Mouse (Mus musculus): Measurements from ENCODE around the gene Ptn. TPM values are rescaled to one million over a fixed set of nuclear protein-coding genes. Genes with fewer than 3 reads are reported as not detected.

Ptn gene
- polyA plus RNA-seq, 1 experiment from 2014 or later = 314 TPM

DNA sequence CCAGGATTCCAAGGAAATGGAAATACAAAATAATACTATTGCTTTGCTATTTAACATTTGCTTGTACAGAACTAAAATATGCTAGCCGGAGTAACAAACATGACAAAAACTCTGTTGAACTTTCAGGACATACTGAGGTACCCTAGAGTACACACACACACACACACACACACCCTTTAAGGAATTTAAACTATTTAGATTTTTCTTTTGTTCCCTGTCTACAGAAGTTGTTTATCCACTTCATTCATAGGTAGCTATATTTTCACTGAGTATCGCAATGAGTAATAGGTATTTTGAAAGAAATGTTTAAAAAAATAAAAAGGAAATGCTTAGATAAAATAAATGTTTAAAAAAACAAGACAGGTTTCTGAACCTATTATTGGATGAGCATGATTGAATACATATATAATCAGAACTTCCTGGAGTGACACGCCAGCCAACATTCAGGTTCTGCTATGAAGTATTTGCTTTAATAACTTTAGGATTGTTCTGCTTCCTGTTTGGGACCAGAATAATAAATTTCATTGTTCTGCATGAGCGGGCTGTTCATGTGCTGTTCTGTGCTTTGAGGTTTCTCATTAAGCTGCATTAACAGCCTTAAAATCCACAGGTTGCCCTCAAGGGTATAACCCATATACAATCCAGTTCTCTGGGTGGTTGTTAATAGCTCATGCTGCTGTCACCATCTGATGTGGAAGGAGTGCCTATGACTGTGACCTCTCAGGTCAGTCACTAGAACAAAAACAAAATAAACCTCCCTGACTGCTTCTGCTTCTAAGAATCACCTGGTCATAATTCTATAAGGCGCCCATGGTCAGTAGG, 32.3 kb upstream of the Ptn start:
- WGBS (ENCODE audit: insufficient replicate concordance) = 71% methylated on average over 5 of the region's 5 CpGs
- Histone ChIP-seq H3K4me3 (ENCODE audit: low read depth, low read length) (no peak overlapping the region), H3K36me3 (ENCODE audit: control insufficient read depth, insufficient read depth, low read length) (no peaks in the 10 kb centered on the region), H3K4me1 (ENCODE audit: control insufficient read depth, insufficient read depth, low read length) (peaks cover 6% of the 10 kb centered on the region; the same call in 1 of the 2 replicates), H3K9ac (ENCODE audit: low read depth, low read length) (no peak overlapping the region), H3K9me3 (replicated peaks; ENCODE audit: control insufficient read depth, low read length) (no peaks in the 10 kb centered on the region), H3K4me2 (no peak overlapping the region), H3K27me3 (ENCODE audit: control insufficient read depth, insufficient read depth, low read length) (no peaks in the 10 kb centered on the region), H3K27ac (ENCODE audit: low read depth, low read length) (no peak overlapping the region)
- no peak for ATAC-seq (replicated peaks; ENCODE audit: insufficient number of reproducible peaks, low FRiP score, low TSS enrichment)

DNA sequence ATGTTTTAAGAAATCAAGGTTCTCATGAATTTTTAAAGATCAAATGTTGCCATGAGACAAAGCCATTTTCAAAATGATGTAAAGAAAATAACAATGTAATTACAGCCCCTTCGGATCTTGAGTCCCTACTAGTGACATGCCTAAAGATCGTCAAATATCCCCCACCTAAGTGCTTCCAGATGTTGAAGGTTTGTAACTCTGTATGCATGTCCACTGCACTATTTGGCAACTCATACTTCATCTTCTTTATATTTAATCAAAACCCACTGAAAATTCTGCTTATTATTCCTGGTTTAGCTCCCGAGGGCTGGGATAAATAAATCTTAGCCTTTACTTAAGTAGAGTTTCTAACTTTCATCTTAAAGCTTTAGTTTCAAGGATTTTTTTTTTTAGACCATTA, 31.7 kb upstream of the Ptn start:
- no peak for ATAC-seq (replicated peaks; ENCODE audit: insufficient number of reproducible peaks, low FRiP score, low TSS enrichment)
- Histone ChIP-seq H3K27ac (ENCODE audit: low read depth, low read length) (no peak overlapping the region), H3K9me3 (replicated peaks; ENCODE audit: control insufficient read depth, low read length) (no peaks in the 10 kb centered on the region), H3K4me3 (ENCODE audit: low read depth, low read length) (no peak overlapping the region), H3K4me1 (ENCODE audit: control insufficient read depth, insufficient read depth, low read length) (peaks cover 6% of the 10 kb centered on the region; the same call in 1 of the 2 replicates), H3K36me3 (ENCODE audit: control insufficient read depth, insufficient read depth, low read length) (no peaks in the 10 kb centered on the region), H3K9ac (ENCODE audit: low read depth, low read length) (no peak overlapping the region), H3K27me3 (ENCODE audit: control insufficient read depth, insufficient read depth, low read length) (no peaks in the 10 kb centered on the region), H3K4me2 (no peak overlapping the region)
- WGBS (ENCODE audit: insufficient replicate concordance) = 60% methylated on average over 3 of the region's 3 CpGs

DNA sequence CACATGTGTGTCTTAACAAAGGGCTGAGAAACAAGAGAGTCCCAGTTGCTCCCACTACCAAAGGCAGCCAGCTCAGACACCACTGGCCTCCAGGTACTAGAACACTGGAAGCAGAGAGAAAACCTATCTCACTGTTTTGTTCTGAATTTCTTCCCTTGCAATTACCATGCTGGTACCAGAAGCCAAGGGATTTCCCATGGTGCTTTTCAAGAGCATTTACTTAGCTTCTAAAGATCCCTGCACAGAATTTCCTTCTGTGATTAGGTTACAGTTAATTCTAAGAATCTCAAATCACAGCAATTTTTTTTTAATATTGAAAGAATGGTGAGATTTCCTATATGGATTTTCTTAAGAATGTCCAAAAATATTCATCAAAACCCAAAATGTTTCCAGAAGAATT, 31.2 kb upstream of the Ptn start:
- no peak for ATAC-seq (replicated peaks; ENCODE audit: insufficient number of reproducible peaks, low FRiP score, low TSS enrichment)
- Histone ChIP-seq H3K9ac (ENCODE audit: low read depth, low read length) (no peak overlapping the region), H3K27me3 (ENCODE audit: control insufficient read depth, insufficient read depth, low read length) (no peaks in the 10 kb centered on the region), H3K27ac (ENCODE audit: low read depth, low read length) (no peak overlapping the region), H3K4me1 (ENCODE audit: control insufficient read depth, insufficient read depth, low read length) (peaks cover 6% of the 10 kb centered on the region; the same call in 1 of the 2 replicates), H3K9me3 (replicated peaks; ENCODE audit: control insufficient read depth, low read length) (no peaks in the 10 kb centered on the region), H3K4me2 (no peak overlapping the region), H3K4me3 (ENCODE audit: low read depth, low read length) (no peak overlapping the region), H3K36me3 (ENCODE audit: control insufficient read depth, insufficient read depth, low read length) (no peaks in the 10 kb centered on the region)

DNA sequence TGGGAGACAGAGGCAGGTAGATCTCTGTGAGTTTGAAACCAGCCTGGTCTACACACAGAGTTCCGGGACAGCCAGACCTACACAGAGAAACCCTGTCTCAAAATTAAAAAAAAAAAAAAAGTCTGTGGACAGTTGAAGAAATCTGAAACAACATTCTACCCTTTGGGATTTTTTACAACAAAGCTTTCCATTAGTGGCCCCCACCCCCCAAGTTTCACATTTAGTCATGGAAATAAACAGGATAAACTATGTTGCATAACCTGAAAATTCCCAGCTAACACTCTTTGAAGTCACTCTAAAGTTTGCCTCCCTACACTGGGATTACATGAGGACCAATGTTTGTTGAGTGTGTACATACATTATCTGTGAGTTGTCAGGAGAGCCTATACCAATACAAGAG, 28.7 kb upstream of the Ptn start:
- no peaks in the 10 kb centered on the region for H3K27me3 ChIP-seq (ENCODE audit: control insufficient read depth, insufficient read depth, low read length)
- no peak overlapping the region for H3K4me3 ChIP-seq (ENCODE audit: low read depth, low read length)
- H3K4me1 ChIP-seq (ENCODE audit: control insufficient read depth, insufficient read depth, low read length) = peaks cover 6% of the 10 kb centered on the region; the same call in 1 of the 2 replicates
- no peak for ATAC-seq (replicated peaks; ENCODE audit: insufficient number of reproducible peaks, low FRiP score, low TSS enrichment)
- WGBS (ENCODE audit: insufficient replicate concordance) = 83% methylated on average over 1 of the region's 1 CpGs
- no peak overlapping the region for H3K4me2 ChIP-seq
- no peaks in the 10 kb centered on the region for H3K36me3 ChIP-seq (ENCODE audit: control insufficient read depth, insufficient read depth, low read length)
- no peak overlapping the region for H3K27ac ChIP-seq (ENCODE audit: low read depth, low read length)
- no peak overlapping the region for H3K9ac ChIP-seq (ENCODE audit: low read depth, low read length)
- H3K9me3 ChIP-seq (replicated peaks; ENCODE audit: control insufficient read depth, low read length) = no peaks in the 10 kb centered on the region

DNA sequence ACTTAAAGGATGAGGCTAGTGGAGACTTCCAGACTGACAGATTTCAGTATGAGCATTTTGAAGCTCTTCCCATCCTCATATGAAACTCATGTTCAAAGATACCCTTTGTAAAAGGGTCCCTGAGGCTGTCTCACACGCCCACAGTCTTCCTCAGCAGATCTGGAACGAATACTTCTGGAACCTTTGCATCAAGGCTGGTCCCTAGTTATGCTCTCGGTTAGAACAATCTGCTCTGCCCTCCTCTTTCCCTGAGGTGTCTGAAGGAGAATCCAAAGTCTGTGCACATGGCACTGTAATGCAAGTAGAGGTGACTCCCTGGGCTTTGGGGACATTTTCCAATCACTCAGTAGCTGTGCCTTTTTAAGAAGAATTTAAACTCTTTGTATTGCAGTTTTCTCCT, 25.3 kb upstream of the Ptn start:
- no peak for ATAC-seq (replicated peaks; ENCODE audit: insufficient number of reproducible peaks, low FRiP score, low TSS enrichment)
- Histone ChIP-seq H3K4me3 (ENCODE audit: low read depth, low read length) (no peak overlapping the region), H3K9ac (ENCODE audit: low read depth, low read length) (no peak overlapping the region), H3K4me1 (ENCODE audit: control insufficient read depth, insufficient read depth, low read length) (no peaks in the 10 kb centered on the region), H3K36me3 (ENCODE audit: control insufficient read depth, insufficient read depth, low read length) (no peaks in the 10 kb centered on the region), H3K27me3 (ENCODE audit: control insufficient read depth, insufficient read depth, low read length) (no peaks in the 10 kb centered on the region), H3K27ac (ENCODE audit: low read depth, low read length) (no peak overlapping the region), H3K9me3 (replicated peaks; ENCODE audit: control insufficient read depth, low read length) (no peaks in the 10 kb centered on the region), H3K4me2 (no peak overlapping the region)
- WGBS (ENCODE audit: insufficient replicate concordance) = 81% methylated on average over 3 of the region's 3 CpGs

DNA sequence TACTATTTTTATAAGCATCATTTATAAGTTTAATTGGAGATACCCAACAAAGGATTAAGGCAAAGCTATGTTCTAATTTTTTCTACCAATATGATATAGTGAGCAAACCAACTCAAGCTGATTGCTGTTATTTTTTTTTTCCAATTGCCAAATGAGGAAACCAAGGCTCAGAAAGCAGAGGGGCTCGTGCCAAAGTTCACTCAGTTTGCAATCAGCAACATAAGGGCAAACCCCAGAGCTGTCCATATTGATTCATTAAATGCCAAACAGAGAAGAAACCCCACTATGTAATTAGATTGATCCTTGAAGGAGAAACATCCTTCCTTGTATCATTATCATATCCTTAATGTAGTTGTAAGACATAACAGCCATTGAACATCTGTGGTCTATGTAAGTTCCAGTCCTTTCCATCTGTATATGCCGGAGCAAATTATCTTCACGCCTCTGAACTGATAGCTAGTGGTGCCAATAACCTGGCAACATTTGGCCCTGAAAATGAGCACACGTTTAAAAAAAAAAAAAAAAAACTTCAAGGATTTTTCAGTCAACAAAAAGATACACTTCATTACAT, 24.8 kb upstream of the Ptn start:
- Histone ChIP-seq H3K36me3 (ENCODE audit: control insufficient read depth, insufficient read depth, low read length) (no peaks in the 10 kb centered on the region), H3K27ac (ENCODE audit: low read depth, low read length) (no peak overlapping the region), H3K9ac (ENCODE audit: low read depth, low read length) (no peak overlapping the region), H3K4me3 (ENCODE audit: low read depth, low read length) (no peak overlapping the region), H3K9me3 (replicated peaks; ENCODE audit: control insufficient read depth, low read length) (no peaks in the 10 kb centered on the region), H3K4me1 (ENCODE audit: control insufficient read depth, insufficient read depth, low read length) (no peaks in the 10 kb centered on the region), H3K4me2 (no peak overlapping the region), H3K27me3 (ENCODE audit: control insufficient read depth, insufficient read depth, low read length) (no peaks in the 10 kb centered on the region)
- no peak for ATAC-seq (replicated peaks; ENCODE audit: insufficient number of reproducible peaks, low FRiP score, low TSS enrichment)
- WGBS (ENCODE audit: insufficient replicate concordance) = 73% methylated on average over 4 of the region's 4 CpGs

DNA sequence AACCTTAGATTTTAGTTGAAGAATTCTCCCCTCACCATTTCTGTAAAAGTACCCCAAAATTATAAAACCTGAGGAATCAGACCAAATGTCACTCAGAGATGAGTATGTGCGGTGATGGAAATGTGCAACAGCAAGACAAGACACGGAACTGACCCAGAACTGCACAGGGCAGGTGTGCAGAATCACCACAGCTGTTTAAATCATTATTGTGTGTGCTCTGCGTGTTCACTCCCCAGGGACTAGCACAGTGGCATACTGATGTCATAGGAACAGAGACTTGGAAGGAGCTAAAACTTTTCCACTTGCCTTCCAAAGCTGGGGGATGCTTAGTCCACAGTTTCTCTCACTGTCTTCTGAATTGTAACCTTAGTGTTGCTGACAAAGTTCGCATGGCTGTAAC, 22.7 kb upstream of the Ptn start:
- 79% methylated on average over 4 of the region's 4 CpGs for WGBS (ENCODE audit: insufficient replicate concordance)
- no peak for ATAC-seq (replicated peaks; ENCODE audit: insufficient number of reproducible peaks, low FRiP score, low TSS enrichment)
- Histone ChIP-seq H3K9me3 (replicated peaks; ENCODE audit: control insufficient read depth, low read length) (no peaks in the 10 kb centered on the region), H3K27ac (ENCODE audit: low read depth, low read length) (no peak overlapping the region), H3K9ac (ENCODE audit: low read depth, low read length) (no peak overlapping the region), H3K4me3 (ENCODE audit: low read depth, low read length) (no peak overlapping the region), H3K27me3 (ENCODE audit: control insufficient read depth, insufficient read depth, low read length) (no peaks in the 10 kb centered on the region), H3K4me1 (ENCODE audit: control insufficient read depth, insufficient read depth, low read length) (no peaks in the 10 kb centered on the region), H3K36me3 (ENCODE audit: control insufficient read depth, insufficient read depth, low read length) (no peaks in the 10 kb centered on the region), H3K4me2 (no peak overlapping the region)

DNA sequence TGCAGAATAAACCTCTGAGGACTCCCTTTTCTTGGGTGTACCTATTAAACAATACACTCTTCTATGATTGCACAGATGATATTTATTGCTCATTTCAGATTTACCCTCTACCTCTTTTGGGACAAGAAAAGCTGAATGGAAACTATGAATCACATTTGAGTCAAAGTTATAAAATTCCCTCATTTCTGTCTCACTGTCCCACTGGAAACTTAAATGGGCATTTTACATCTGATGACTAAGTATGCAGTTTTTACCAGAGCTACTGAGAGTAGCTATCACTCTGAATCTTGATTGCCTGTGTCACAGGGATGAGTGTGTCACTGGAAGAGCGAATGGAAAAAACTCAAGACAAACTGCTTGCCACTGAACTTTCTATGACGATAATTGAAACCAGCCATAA, 22.2 kb upstream of the Ptn start:
- no peak overlapping the region for H3K9ac ChIP-seq (ENCODE audit: low read depth, low read length)
- H3K27ac ChIP-seq (ENCODE audit: low read depth, low read length) = no peak overlapping the region
- no peak overlapping the region for H3K4me2 ChIP-seq
- H3K4me3 ChIP-seq (ENCODE audit: low read depth, low read length) = no peak overlapping the region
- no peaks in the 10 kb centered on the region for H3K36me3 ChIP-seq (ENCODE audit: control insufficient read depth, insufficient read depth, low read length)
- H3K27me3 ChIP-seq (ENCODE audit: control insufficient read depth, insufficient read depth, low read length) = no peaks in the 10 kb centered on the region
- 72% methylated on average over 2 of the region's 2 CpGs for WGBS (ENCODE audit: insufficient replicate concordance)
- no peaks in the 10 kb centered on the region for H3K9me3 ChIP-seq (replicated peaks; ENCODE audit: control insufficient read depth, low read length)
- no peaks in the 10 kb centered on the region for H3K4me1 ChIP-seq (ENCODE audit: control insufficient read depth, insufficient read depth, low read length)
- no peak for ATAC-seq (replicated peaks; ENCODE audit: insufficient number of reproducible peaks, low FRiP score, low TSS enrichment)

Data from heart, embryonic 11.5 days (tissue).